Mouse (Mus musculus) urinary bladder, postnatal 36 days (tissue): Measurements from ENCODE around the gene Arf5.

Experiments
- DNase-seq, 2 experiments: peaks; one replicate each; pipeline ENCODE4 v3.0.0; 2022; ENCODE audit warnings: low spot score in 2 of 2, mixed read lengths in 1 of 2

The Arf5 gene

DNA sequence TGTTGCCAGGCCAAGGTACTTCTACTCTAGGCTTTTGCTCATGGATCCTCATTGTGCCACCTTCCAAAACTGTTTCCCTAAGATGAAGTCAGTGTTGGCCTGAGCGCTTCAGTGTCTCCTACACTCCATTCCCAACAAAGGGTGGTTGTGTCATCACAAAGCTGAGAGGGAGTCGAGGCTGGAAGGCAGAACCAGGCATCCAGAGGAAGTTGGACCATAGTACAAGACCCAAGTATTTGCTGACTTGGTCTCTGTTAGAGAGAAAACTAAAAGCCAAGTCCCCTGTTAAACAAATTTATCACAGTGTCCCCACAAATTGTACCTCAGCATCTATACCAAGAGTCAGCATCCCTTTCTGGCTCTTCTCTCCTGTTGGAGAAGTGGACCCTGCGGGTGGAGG is 4.9 kb downstream of the Arf5 start, which contains the start of gene Gcc1:
Gene Gcc1, minus strand, starts transcription at position 101 of the 400 bp plus-strand sequence.
- DNase-seq = no peak

DNA sequence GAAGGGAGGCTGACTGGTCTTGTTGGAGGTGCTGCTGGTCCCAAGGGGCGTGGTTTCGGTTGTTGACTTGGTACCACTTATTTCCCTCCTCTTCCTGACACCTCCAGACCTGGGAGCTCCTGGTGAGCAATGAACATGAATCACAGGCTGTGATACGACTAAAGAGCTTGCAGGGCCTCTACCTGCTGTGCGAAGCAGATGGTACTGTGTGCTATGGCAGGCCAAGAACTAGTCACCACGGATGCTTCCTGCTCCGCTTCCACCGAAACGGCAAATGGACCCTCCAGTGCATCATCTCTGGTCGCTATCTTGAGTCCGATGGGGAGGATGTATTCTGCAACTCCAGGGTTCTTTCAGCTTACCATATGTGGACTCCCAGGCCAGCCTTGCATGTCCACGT is 6.5 kb downstream of the Arf5 start:
- DNase-seq = no peak

DNA sequence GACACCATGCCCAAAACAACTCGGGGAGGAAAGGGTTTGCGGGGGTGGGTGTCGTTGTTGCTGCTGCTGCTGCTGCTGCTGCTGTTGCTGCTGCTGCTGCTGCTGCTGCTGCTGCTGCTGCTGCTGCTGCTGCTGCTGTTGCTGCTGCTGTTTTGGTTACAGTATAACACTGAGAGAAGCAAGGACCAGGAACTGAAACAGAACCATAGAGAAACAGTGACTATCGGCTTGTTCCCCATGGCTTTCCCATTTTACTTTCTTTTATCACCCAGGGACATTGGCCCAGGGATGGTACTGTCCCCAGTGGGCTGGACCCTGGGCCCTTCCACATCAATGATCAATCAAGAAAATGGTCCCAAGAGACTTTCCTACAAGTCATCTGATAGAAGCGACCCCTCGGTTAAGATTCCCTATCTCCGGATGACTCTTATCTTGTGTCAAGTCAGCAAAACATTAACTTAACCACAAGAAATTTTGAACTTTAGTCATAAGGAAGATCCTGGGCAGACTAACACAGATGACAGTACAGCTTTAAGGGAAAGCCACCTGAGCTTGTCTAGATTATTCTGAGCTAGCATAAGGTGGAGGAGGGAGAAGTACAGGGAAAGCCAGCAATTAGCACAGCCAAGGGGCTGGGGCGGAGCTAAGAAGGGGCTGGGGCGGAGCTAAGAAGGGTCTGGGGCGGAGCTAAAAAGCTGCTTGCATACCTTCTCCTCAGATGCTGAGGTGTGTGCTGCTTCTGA is 7.6 kb downstream of the Arf5 start:
- DNase-seq = no peak

DNA sequence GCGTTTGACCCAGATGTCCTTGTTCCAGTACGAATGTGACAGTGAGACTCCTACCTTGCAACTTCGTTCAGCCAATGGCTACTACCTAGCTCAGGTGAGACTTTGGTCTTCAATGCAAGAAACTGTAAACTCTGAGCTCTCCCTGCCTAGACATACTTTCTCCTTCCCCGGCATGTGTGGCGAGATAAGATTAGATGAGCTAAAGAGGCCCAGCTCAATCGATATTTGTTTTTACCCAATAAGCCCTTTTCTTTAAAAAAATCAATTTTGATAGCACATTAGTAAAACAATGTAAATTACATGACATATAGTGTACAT is 8.1 kb downstream of the Arf5 start:
- no peak for DNase-seq

DNA sequence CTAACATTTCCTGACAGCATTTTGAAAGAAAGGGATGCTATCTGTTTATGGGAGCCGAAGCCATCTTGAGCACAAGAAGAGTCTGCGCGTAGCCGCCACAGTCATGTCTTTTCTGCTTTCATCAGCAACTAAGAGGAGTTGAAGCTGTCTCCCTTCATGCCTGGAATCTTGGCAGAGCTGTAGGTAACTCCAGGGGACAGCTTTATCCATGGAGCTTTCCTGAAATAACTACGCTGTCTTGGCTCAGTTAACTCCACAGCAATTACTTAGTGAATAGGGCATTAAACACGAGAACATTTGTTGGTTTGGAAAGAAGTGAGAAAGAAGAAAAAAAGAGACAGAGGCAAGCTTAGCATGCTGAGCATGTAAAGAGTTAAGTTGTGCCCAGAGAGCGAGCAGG is 24.6 kb downstream of the Arf5 start:
- DNase-seq = no peak

DNA sequence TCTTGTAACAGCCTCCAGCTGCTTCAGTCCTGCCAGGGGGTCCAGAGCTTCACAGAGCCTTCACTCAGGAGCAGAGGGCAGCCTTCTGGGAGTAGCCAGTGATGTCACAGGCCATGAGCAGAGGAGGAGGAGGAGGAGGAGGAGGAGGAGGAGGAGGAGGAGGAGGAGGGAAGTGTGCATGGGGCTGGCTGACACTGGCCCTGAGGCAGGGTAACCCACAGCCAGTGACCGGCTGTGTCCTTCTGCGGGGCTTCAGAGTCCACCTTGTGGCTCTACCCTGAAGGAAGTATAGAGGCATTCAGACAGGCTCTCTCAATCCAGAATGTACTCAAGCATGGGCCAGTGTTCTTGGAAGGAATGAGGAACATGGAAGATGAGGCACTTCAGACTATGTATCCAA is 25.9 kb downstream of the Arf5 start, which contains the start of gene Pax4:
Gene Pax4, minus strand, starts transcription at position 101 of the 400 bp plus-strand sequence.
- DNase-seq = no peak

DNA sequence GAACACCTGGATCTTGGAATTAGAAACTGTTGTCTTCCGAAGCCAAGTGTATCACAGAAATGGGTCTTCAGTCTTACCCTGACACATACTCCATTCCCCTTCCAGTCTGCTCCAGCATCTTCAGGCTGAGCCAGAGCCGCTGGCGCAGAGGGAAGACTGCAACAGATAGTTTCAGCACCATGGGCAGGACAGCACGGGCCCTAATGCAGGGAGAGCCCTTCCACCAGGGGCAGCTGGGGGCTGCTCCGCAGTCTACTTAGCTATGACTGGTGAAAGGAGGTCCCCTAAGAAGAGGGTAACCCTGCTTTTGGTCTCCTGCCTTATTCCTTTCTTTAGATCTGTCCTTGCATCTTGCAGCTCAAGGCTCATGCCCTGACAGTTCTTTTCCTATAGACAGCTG is 27.1 kb downstream of the Arf5 start:
- no peak for DNase-seq

DNA sequence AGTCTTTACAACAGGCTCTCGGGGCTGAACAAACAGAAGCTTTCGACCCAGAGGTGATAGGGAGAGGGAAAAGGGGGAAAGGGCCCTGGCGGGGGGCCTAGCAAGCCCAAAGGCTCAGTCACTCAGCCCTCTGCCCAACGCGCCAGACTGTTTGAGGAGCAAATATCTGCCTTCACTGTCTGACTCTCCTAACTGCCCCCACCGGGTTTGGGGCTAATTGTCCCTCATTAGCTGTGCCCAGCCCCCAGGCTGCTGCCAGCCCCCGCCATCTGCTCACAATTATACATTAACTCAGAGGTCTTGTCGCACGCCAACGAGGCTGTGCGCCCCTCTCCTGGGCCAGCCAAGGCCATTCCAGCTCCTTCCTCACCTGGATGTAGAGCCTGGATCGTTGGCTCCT is 27.6 kb downstream of the Arf5 start:
- DNase-seq = no peak

DNA sequence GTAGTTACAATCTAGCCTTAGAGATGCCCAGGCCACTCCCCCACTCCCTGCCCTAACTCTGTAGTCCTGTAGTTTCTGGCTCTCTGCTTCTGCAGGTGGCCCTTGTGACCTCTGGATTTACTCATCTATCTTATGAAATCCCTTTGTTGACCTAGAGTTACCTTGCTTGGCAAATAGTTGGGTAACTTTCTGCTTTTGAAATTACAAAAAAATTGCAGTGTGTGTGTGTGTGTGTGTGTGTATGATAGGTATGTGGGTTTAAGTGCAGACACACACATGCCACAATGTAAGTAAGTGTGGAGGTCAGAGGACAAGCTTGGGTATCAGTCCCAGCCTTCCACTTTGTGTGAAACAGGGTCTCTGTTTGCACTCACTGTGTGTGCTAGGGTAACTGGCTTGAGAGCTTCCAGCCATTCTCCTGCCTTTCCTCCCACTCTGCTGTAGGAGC is 35.9 kb downstream of the Arf5 start:
- peak in 1 of 2 experiments; percentile 15 for DNase-seq

DNA sequence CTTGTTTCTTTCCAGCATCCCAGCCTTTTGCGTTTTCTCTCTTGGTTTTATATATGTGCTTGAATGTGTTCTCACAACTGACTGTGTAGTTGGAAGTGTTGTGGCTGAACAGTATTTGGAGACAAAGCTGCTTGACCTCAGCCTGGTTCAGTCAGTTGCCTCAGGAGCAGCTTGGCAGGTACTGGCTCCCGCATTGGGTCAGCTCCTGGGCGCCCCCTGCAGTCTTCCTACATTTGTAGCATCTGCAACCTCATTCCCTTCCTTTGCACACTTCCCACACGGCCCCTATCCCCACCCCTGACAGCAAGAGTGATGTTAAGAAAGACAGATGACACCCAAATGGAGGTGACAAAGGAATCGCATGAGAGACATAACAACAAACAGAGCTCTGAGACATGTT is 37.2 kb downstream of the Arf5 start:
- DNase-seq = peak in 1 of 2 experiments; percentile 68

DNA sequence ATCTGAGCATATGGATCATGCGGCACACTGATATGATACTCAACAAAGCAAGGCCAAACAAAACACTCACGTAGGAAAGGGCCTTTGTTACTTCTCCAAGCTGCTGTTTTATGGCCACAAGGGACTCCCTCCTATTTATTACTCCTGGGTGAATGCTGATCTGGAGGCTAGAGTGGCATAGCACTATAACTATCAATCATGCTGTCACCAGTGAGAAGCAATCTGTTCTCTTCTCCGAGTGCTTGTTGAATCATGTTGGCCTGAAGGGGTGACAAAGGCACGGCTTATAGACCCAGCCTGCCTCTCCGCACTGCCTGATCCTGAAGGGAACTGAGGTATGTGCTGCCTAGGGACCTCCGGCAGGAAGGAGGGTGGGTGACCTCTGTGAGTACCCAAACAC is 41.3 kb downstream of the Arf5 start:
- peak in 1 of 2 experiments; percentile 16 for DNase-seq

DNA sequence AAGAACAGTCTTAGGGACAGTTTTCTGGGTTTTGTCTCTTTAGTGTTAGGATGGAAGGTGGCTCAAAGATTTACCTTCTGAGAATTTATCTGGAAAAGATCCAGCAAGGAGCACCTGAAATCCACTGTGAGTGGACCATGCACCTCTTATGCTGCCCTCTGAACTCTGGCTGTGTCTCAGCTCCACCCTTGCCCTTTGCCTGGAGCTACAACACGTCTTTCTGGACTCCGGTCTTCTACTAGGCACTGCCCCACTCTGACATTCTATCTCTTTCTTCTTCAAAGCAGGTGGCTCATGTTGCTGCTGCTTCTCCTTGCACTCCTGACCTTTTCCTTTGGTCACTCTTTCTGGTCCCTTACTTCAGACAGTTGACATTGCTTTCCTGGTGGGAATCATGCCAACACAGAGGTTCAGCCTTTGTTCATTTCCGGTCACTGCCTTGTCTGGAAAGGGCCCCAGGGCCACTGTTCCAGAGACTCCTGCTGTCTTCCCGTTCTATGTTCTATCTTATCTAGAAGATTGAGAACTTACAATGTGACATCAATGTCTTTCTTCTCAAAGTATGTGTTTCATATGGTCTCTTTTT is 46.8 kb downstream of the Arf5 start:
- DNase-seq = no peak

DNA sequence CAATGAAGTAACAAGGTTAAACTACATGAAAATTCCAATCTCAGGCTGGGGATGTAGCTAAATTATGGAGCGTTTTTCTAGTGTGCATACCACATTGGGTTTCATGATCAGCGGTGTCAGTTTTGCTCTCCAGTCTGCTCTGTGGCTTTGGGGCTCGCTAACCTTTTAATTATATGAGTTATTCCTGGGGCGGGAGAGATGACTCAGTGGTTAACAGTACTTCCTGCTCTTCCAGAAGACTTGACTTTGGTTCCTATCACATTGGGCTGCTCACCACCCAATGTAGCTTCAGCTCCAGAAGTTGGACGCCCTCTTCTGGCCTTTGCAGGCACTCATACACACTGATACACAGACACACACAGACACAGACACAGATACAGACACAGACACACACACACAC is 47.3 kb downstream of the Arf5 start:
- no peak for DNase-seq

DNA sequence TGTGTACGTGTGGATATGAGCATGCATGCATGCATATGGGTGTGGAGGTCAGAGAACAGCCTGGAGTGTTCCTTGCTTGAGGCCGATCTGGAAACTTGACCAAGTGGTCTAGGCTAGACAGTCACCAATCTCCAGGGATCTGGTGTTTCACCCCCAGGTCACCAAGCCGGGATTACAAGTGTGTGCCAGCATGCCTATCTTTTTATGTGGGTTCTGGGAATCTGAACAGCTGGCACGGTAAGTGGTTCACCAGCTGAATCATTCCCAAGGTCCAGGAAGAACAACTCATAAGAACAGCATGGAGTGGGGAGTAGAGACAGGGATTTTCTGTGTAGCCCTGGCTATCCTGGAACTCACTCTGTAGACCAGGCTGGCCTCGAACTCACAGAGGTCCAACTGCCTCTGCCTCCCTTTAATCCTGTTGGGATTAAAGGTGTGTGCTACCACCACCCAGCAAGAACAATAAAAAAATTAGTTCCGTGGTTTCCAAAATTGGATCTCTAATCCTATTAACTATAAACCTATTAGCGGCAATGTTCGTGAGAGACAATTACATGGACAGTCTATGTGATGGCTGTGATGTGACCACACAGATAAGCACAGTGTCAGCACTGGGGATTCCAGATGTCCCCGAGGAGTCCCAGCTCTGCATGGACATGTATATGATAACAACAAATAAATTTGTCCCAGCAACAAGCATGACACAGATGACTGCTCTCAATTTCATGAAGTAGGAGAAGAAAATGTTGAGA is 48.1 kb downstream of the Arf5 start:
- DNase-seq = no peak

DNA sequence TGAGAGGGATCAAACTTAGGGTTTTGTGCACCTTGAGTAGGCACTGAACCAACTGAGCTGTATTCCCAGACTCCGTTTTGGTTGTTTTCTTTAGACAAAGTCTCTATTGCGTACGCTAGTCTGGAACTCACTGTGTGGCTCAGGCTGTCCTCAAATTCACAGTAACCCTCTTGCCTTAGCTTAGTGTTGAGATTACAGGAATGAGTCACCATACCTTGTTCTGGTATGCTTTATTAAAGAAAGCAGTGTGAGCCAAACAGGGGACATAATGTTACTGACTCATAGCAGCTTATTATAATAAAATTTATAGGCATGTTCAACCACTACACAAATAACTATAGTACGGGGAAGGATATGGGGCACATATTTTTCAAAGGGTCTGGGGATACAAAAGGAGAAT is 50.9 kb downstream of the Arf5 start:
- no peak for DNase-seq

DNA sequence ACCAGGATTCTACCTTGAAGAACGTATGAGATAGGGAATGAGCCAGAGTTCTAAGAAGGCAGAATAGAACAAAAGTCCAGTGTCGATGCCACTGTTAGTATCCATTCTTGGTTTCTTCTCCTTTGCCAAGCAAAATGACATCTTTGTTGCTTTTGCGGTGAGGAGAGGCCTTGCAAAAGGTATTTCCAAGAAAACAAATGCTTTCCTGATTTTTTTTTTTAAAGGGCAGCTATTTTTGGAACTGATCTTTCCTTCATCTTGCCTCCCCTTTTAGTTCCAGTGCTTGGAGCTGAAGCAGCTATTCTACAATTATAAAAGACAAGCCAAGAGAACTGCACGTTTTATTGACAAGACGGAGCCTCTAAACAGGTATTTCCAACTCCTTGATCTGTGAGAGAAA is 51.5 kb downstream of the Arf5 start, which contains the start of gene Snd1:
Gene Snd1, plus strand, starts transcription at position 301 of the 400 bp plus-strand sequence.
- DNase-seq = no peak
